In genomic region chr9:21598198-21598597, GRCm38 (mm10) we compare ENCODE assay signal across 10 mouse cellular contexts. TPM values are rescaled to one million over a fixed set of nuclear protein-coding genes. Genes with fewer than 3 reads are reported as not detected.
DNase-seq lines count a peak whose midpoint lies in the region; ATAC-seq and TF ChIP-seq lines count a peak whose summit lies in the region.
"Had no signal": no experiment of that assay in that cellular context is flagged by ENCODE, and none has a peak within 500 bp of the region (broad histone marks: within the 10 kb centered on the region; RNA-seq: fewer than 3 reads in every experiment).

No protein-coding gene starts in this region.

- DNase-seq in hindbrain, postnatal 0 days (ENCODE audit: low spot score) = peak; percentile 45
- DNase-seq in heart, adult 8-10 months (ENCODE audit: low spot score) = no peak
- DNase-seq in testis, postnatal 10 days (ENCODE audit: low spot score) = no peak

- H3K27me3 ChIP-seq in hindbrain, postnatal 0 days (ENCODE audit: insufficient read depth, low read length) = no peaks in the 10 kb centered on the region
- H3K27me3 ChIP-seq in hindbrain, embryonic 12.5 days = no peaks in the 10 kb centered on the region
- H3K27me3 ChIP-seq in E14TG2a.4 (ENCODE audit: insufficient read depth, low read length) = no peaks in the 10 kb centered on the region
- no peaks in the 10 kb centered on the region for H3K27me3 ChIP-seq in neural tube, embryonic 15.5 days (replicated peaks)
- H3K27me3 ChIP-seq: liver, embryonic 15.5 days had no signal

- H3K4me3 ChIP-seq in hindbrain, postnatal 0 days (ENCODE audit: low read length) = no peak overlapping the region
- H3K4me3 ChIP-seq in hindbrain, embryonic 12.5 days = no peak overlapping the region
- no peak overlapping the region for H3K4me3 ChIP-seq in E14TG2a.4 (replicated peaks; ENCODE audit: low read length)
- no peak overlapping the region for H3K4me3 ChIP-seq in cortical plate, adult 2 months (ENCODE audit: insufficient read depth, low read length)
- H3K4me3 ChIP-seq in neural tube, embryonic 15.5 days (replicated peaks) = no peak overlapping the region
- H3K4me3 ChIP-seq: liver, embryonic 15.5 days had no signal

- no peak overlapping the region for H3K27ac ChIP-seq in hindbrain, postnatal 0 days
- H3K27ac ChIP-seq in hindbrain, embryonic 12.5 days = no peak overlapping the region
- no peak overlapping the region for H3K27ac ChIP-seq in cortical plate, adult 2 months (ENCODE audit: insufficient read depth, low read length)
- no peak overlapping the region for H3K27ac ChIP-seq in neural tube, embryonic 15.5 days (replicated peaks)
- H3K27ac ChIP-seq: liver, embryonic 15.5 days had no signal

- no peak overlapping the region for H3K4me2 ChIP-seq in hindbrain, postnatal 0 days (ENCODE audit: low read depth, low read length)
- H3K4me2 ChIP-seq in hindbrain, embryonic 12.5 days (replicated peaks) = no peak overlapping the region
- H3K4me2 ChIP-seq in neural tube, embryonic 15.5 days = no peak overlapping the region
- H3K4me2 ChIP-seq: heart, embryonic 11.5 days; liver, embryonic 15.5 days had no signal

- TF ChIP-seq POLR2A in cortical plate, adult 2 months (IDR thresholded peaks at IDR 0.05; ENCODE audit: extremely low read depth, insufficient read depth, low read length) = no peak

- 43% methylated on average over 2 of the region's 2 CpGs for WGBS in hindbrain, postnatal 0 days
- WGBS in hindbrain, embryonic 12.5 days = 39% methylated on average over 2 of the region's 2 CpGs
- WGBS in neural tube, embryonic 15.5 days = 47% methylated on average over 2 of the region's 2 CpGs

- no peaks in the 10 kb centered on the region for H3K4me1 ChIP-seq in hindbrain, postnatal 0 days (ENCODE audit: insufficient read depth, low read length)
- peaks cover 21% of the 10 kb centered on the region for H3K4me1 ChIP-seq in hindbrain, embryonic 12.5 days
- H3K4me1 ChIP-seq in E14TG2a.4 (replicated peaks; ENCODE audit: low read depth, low read length) = peaks cover 22% of the 10 kb centered on the region
- H3K4me1 ChIP-seq in cortical plate, adult 2 months (ENCODE audit: control insufficient read depth, insufficient read depth, low read length) = no peaks in the 10 kb centered on the region
- H3K4me1 ChIP-seq in neural tube, embryonic 15.5 days = peaks cover 21% of the 10 kb centered on the region

- H3K36me3 ChIP-seq in hindbrain, postnatal 0 days (ENCODE audit: insufficient read depth, low read length) = peaks cover 4% of the 10 kb centered on the region; the same call in 1 of the 2 replicates
- H3K36me3 ChIP-seq in hindbrain, embryonic 12.5 days = peaks cover 14% of the 10 kb centered on the region; the same call in 1 of the 2 replicates
- peaks cover 32% of the 10 kb centered on the region for H3K36me3 ChIP-seq in E14TG2a.4 (ENCODE audit: insufficient read depth, low read length)
- peaks cover 17% of the 10 kb centered on the region; the same call in 1 of the 2 replicates for H3K36me3 ChIP-seq in neural tube, embryonic 15.5 days

- H3K9ac ChIP-seq in hindbrain, postnatal 0 days (replicated peaks; ENCODE audit: low read length) = no peak overlapping the region
- H3K9ac ChIP-seq in hindbrain, embryonic 12.5 days = no peak overlapping the region
- no peak overlapping the region for H3K9ac ChIP-seq in neural tube, embryonic 15.5 days (replicated peaks)
- H3K9ac ChIP-seq: liver, embryonic 15.5 days had no signal

- TF ChIP-seq CTCF in hindbrain, postnatal 0 days (IDR thresholded peaks at IDR 0.05; ENCODE audit: low read depth) = peak; percentile 48
- peak; percentile 42 for TF ChIP-seq CTCF in E14TG2a.4 (conservative IDR thresholded peaks at IDR 0.05; ENCODE audit: low read length)
- TF ChIP-seq CTCF in cortical plate, adult 2 months (IDR thresholded peaks at IDR 0.05; ENCODE audit: extremely low read depth, insufficient read depth, low read length) = peak; percentile 22; the same call in 1 of the 2 replicates

- ATAC-seq in hindbrain, postnatal 0 days = no peak
- ATAC-seq in hindbrain, embryonic 12.5 days (ENCODE audit: low FRiP score) = no peak
- peak; percentile 43; the same call in 1 of the 2 replicates for ATAC-seq in monocyte, adult 5-6 weeks (replicated peaks; ENCODE audit: insufficient number of reproducible peaks, low FRiP score, low TSS enrichment, poor library complexity, severe bottlenecking)
- ATAC-seq in neural tube, embryonic 15.5 days (ENCODE audit: low FRiP score) = no peak

- no peaks in the 10 kb centered on the region for H3K9me3 ChIP-seq in hindbrain, postnatal 0 days (ENCODE audit: low read length)
- no peaks in the 10 kb centered on the region for H3K9me3 ChIP-seq in hindbrain, embryonic 12.5 days (replicated peaks)
- H3K9me3 ChIP-seq in E14TG2a.4 (ENCODE audit: low read length) = no peaks in the 10 kb centered on the region
- H3K9me3 ChIP-seq in neural tube, embryonic 15.5 days (replicated peaks) = no peaks in the 10 kb centered on the region
- H3K9me3 ChIP-seq: liver, embryonic 15.5 days had no signal

RNA-seq across cellular contexts. Expression of gene Yipf2, which starts 5.6 kb away (rescaled TPM):
- 18.6 and 25.5 TPM in 2 replicates for total RNA-seq in hindbrain, postnatal 0 days (2014; rRNA removed)
- polyA plus RNA-seq in hindbrain, postnatal 0 days (2015; fragmentation: Nextera tagmentation; extraction: Ambion mirVana) = 18.4 and 19.3 TPM in 2 replicates
- polyA plus RNA-seq in hindbrain, embryonic 12.5 days (2016; fragmentation: Nextera tagmentation; extraction: Ambion mirVana) = 19.4 and 21.5 TPM in 2 replicates
- 27.6 and 29.1 TPM in 2 replicates for polyA plus RNA-seq in cortical plate, adult 2 months (2012; rRNA removed)
- 9.4 to 12.1 TPM (median 10.3 TPM) in 3 replicates for total RNA-seq in monocyte, adult 5-6 weeks (2017)
- 1 to 10 TPM; 7.3 to 8.6 (median 7.9) TPM for total RNA-seq in heart, adult 8-10 months (2022)
- 24.5 and 27.0 TPM in 2 replicates for polyA plus RNA-seq in neural tube, embryonic 15.5 days (2015; fragmentation: Nextera tagmentation; extraction: Ambion mirVana)

RNA-seq across cellular contexts. Expression of gene Timm29, which starts 5.7 kb away (rescaled TPM):
- total RNA-seq in hindbrain, postnatal 0 days (2014; rRNA removed) = 63.3 and 66.8 TPM in 2 replicates
- polyA plus RNA-seq in hindbrain, postnatal 0 days (2015; fragmentation: Nextera tagmentation; extraction: Ambion mirVana) = 49.4 and 51.5 TPM in 2 replicates
- polyA plus RNA-seq in hindbrain, embryonic 12.5 days (2016; fragmentation: Nextera tagmentation; extraction: Ambion mirVana) = 56.5 and 61.0 TPM in 2 replicates
- 50.4 and 53.2 TPM in 2 replicates for polyA plus RNA-seq in cortical plate, adult 2 months (2012; rRNA removed)
- 21.2 to 32.4 TPM (median 25.6 TPM) in 3 replicates for total RNA-seq in monocyte, adult 5-6 weeks (2017)
- 10 to 100 TPM; 61.0 to 67.1 (median 66.5) TPM for total RNA-seq in heart, adult 8-10 months (2022)
- polyA plus RNA-seq in neural tube, embryonic 15.5 days (2015; fragmentation: Nextera tagmentation; extraction: Ambion mirVana) = 51.1 and 54.4 TPM in 2 replicates

RNA-seq across cellular contexts. Expression of gene Smarca4, which starts 17.8 kb away (rescaled TPM):
- 171 and 177 TPM in 2 replicates for total RNA-seq in hindbrain, postnatal 0 days (2014; rRNA removed)
- polyA plus RNA-seq in hindbrain, postnatal 0 days (2015; fragmentation: Nextera tagmentation; extraction: Ambion mirVana) = 71.5 and 80.6 TPM in 2 replicates
- polyA plus RNA-seq in hindbrain, embryonic 12.5 days (2016; fragmentation: Nextera tagmentation; extraction: Ambion mirVana) = 173 and 181 TPM in 2 replicates
- polyA plus RNA-seq in cortical plate, adult 2 months (2012; rRNA removed) = 77.3 and 80.3 TPM in 2 replicates
- 46.9 to 71.7 TPM (median 48.3 TPM) in 3 replicates for total RNA-seq in monocyte, adult 5-6 weeks (2017)
- total RNA-seq in heart, adult 8-10 months (2022) = 10 to 100 TPM; 47.2 to 49.8 (median 49.3) TPM
- polyA plus RNA-seq in neural tube, embryonic 15.5 days (2015; fragmentation: Nextera tagmentation; extraction: Ambion mirVana) = 110 and 111 TPM in 2 replicates

RNA-seq across cellular contexts. Expression of gene Carm1, which starts 51.5 kb away (rescaled TPM):
- 84.9 and 92.7 TPM in 2 replicates for total RNA-seq in hindbrain, postnatal 0 days (2014; rRNA removed)
- polyA plus RNA-seq in hindbrain, postnatal 0 days (2015; fragmentation: Nextera tagmentation; extraction: Ambion mirVana) = 20.6 and 25.0 TPM in 2 replicates
- polyA plus RNA-seq in hindbrain, embryonic 12.5 days (2016; fragmentation: Nextera tagmentation; extraction: Ambion mirVana) = 76.7 and 77.9 TPM in 2 replicates
- polyA plus RNA-seq in cortical plate, adult 2 months (2012; rRNA removed) = 58.9 and 61.6 TPM in 2 replicates
- total RNA-seq in monocyte, adult 5-6 weeks (2017) = 13.5 to 23.0 TPM (median 17.2 TPM) in 3 replicates
- total RNA-seq in heart, adult 8-10 months (2022) = 10 to 100 TPM; 70.9 to 75.8 (median 73.3) TPM
- polyA plus RNA-seq in neural tube, embryonic 15.5 days (2015; fragmentation: Nextera tagmentation; extraction: Ambion mirVana) = 33.7 and 36.1 TPM in 2 replicates
